Mouse (Mus musculus): Measurements from ENCODE around the gene Slc35b1.

DNA sequence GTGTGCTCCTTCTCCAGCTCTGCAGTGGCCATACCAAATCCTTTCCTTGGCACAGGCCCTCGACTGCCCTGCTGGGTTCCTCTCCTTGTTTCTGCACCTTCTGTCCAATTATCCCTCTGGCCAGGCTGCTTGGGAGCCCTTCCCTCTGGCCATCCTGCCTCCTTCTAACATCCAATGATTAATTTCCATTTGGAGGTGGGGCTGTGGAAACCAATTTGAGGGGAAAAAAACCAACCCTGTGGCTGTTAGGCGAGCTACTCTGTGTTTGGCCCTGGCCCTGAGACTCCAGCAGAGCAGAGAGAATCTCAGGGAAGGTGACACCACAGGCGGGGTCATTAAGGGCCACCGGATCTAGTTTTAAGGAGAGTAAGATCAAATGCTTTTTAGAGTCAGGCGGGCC, 17.7 kb downstream of the Slc35b1 start:
- no peak for TF ChIP-seq CTCF (IDR thresholded peaks at IDR 0.05; ENCODE audit: control insufficient read depth, insufficient read depth, insufficient replicate concordance, low read depth, low read length)
- TF ChIP-seq POLR2A (IDR thresholded peaks at IDR 0.05; ENCODE audit: control insufficient read depth, low read depth, low read length), result no peak
